Mouse (Mus musculus) E14TG2a.4 (cell line): ENCODE results near the gene Cpsf6.

Experiments
- CTCF ChIP-seq: conservative IDR thresholded peaks from 2 replicates; pipeline ENCODE4 v1.5.1; 2014; ENCODE audit warnings: low read length
- NANOG ChIP-seq: IDR thresholded peaks from 2 replicates; pipeline ENCODE4 v1.6.1; 2014; ENCODE audit warnings: borderline replicate concordance, low read length, mixed read lengths

- no peak for TF ChIP-seq CTCF
- no peak for TF ChIP-seq NANOG
These were observed 10.4 kb upstream of the Cpsf6 start for GRCm38 (mm10) chr10:117389904-117390875.
